Mouse (Mus musculus): ENCODE data around the gene Trabd. TPM values are rescaled to one million over a fixed set of nuclear protein-coding genes. Genes with fewer than 3 reads are reported as not detected.

The Trabd gene
- polyA plus RNA-seq, 1 experiment: 34.8 TPM

- no peak overlapping the region for H3K4me3 ChIP-seq (replicated peaks; ENCODE audit: control insufficient read depth, low read depth, low read length)
- no peaks in the 10 kb centered on the region for H3K4me1 ChIP-seq (ENCODE audit: control insufficient read depth, insufficient read depth, low read length)
- 84% methylated on average over 12 of the region's 12 CpGs for WGBS
- H3K27ac ChIP-seq (ENCODE audit: control insufficient read depth, insufficient read depth, low read depth, low read length, poor library complexity): no peak overlapping the region
- no peak for TF ChIP-seq POLR2A (IDR thresholded peaks at IDR 0.05; ENCODE audit: borderline replicate concordance, control insufficient read depth, low read depth, low read length)
- TF ChIP-seq CTCF (IDR thresholded peaks at IDR 0.05; ENCODE audit: control insufficient read depth, insufficient read depth, low read length): no peak
Measured at GRCm38 (mm10) chr15:89060811-89061460, 14.0 kb upstream of the Trabd start.

GRCm38 (mm10) chr15:89061761-89062517, 13.0 kb upstream of the Trabd start:
- WGBS: 78% methylated on average over 6 of the region's 6 CpGs
- TF ChIP-seq POLR2A (IDR thresholded peaks at IDR 0.05; ENCODE audit: borderline replicate concordance, control insufficient read depth, low read depth, low read length) (no peak), CTCF (IDR thresholded peaks at IDR 0.05; ENCODE audit: control insufficient read depth, insufficient read depth, low read length) (no peak)
- H3K27ac ChIP-seq (ENCODE audit: control insufficient read depth, insufficient read depth, low read depth, low read length, poor library complexity): no peak overlapping the region
- H3K4me1 ChIP-seq (ENCODE audit: control insufficient read depth, insufficient read depth, low read length): no peaks in the 10 kb centered on the region
- H3K4me3 ChIP-seq (replicated peaks; ENCODE audit: control insufficient read depth, low read depth, low read length): no peak overlapping the region

GRCm38 (mm10) chr15:89062518-89062910, 12.4 kb upstream of the Trabd start:
- 88% methylated on average over 5 of the region's 5 CpGs for WGBS
- H3K4me3 ChIP-seq (replicated peaks; ENCODE audit: control insufficient read depth, low read depth, low read length): no peak overlapping the region
- TF ChIP-seq CTCF (IDR thresholded peaks at IDR 0.05; ENCODE audit: control insufficient read depth, insufficient read depth, low read length) (no peak), POLR2A (IDR thresholded peaks at IDR 0.05; ENCODE audit: borderline replicate concordance, control insufficient read depth, low read depth, low read length) (no peak)
- no peak overlapping the region for H3K27ac ChIP-seq (ENCODE audit: control insufficient read depth, insufficient read depth, low read depth, low read length, poor library complexity)
- H3K4me1 ChIP-seq (ENCODE audit: control insufficient read depth, insufficient read depth, low read length): no peaks in the 10 kb centered on the region

- Histone ChIP-seq H3K4me1 (ENCODE audit: control insufficient read depth, insufficient read depth, low read length) (no peaks in the 10 kb centered on the region; the same call in 1 of the 2 replicates), H3K4me3 (replicated peaks; ENCODE audit: control insufficient read depth, low read depth, low read length) (no peak overlapping the region), H3K27ac (ENCODE audit: control insufficient read depth, insufficient read depth, low read depth, low read length, poor library complexity) (no peak overlapping the region)
- WGBS: 82% methylated on average over 7 of the region's 7 CpGs
- TF ChIP-seq POLR2A (IDR thresholded peaks at IDR 0.05; ENCODE audit: borderline replicate concordance, control insufficient read depth, low read depth, low read length) (no peak), CTCF (IDR thresholded peaks at IDR 0.05; ENCODE audit: control insufficient read depth, insufficient read depth, low read length) (no peak)
Measured at GRCm38 (mm10) chr15:89063001-89063400, 11.9 kb upstream of the Trabd start.

- Histone ChIP-seq H3K4me1 (ENCODE audit: control insufficient read depth, insufficient read depth, low read length) (no peaks in the 10 kb centered on the region; the same call in 1 of the 2 replicates), H3K4me3 (replicated peaks; ENCODE audit: control insufficient read depth, low read depth, low read length) (no peak overlapping the region)
- 78% methylated on average over 6 of the region's 6 CpGs for WGBS
Measured at GRCm38 (mm10) chr15:89063536-89063935, 11.4 kb upstream of the Trabd start.

GRCm38 (mm10) chr15:89064891-89065290, 10.0 kb upstream of the Trabd start:
- H3K4me3 ChIP-seq (replicated peaks; ENCODE audit: control insufficient read depth, low read depth, low read length): no peak overlapping the region
- WGBS: 89% methylated on average over 5 of the region's 5 CpGs
- no peaks in the 10 kb centered on the region; the same call in 1 of the 2 replicates for H3K4me1 ChIP-seq (ENCODE audit: control insufficient read depth, insufficient read depth, low read length)
- H3K27ac ChIP-seq (ENCODE audit: control insufficient read depth, insufficient read depth, low read depth, low read length, poor library complexity): no peak overlapping the region
- TF ChIP-seq POLR2A (IDR thresholded peaks at IDR 0.05; ENCODE audit: borderline replicate concordance, control insufficient read depth, low read depth, low read length): no peak
- TF ChIP-seq CTCF (IDR thresholded peaks at IDR 0.05; ENCODE audit: control insufficient read depth, insufficient read depth, low read length): no peak

More at GRCm38 (mm10) chr15:89063536-89063935, 11.4 kb upstream of the Trabd start:
- TF ChIP-seq CTCF (IDR thresholded peaks at IDR 0.05; ENCODE audit: control insufficient read depth, insufficient read depth, low read length): no peak
- TF ChIP-seq POLR2A (IDR thresholded peaks at IDR 0.05; ENCODE audit: borderline replicate concordance, control insufficient read depth, low read depth, low read length): no peak
- no peak overlapping the region for H3K27ac ChIP-seq (ENCODE audit: control insufficient read depth, insufficient read depth, low read depth, low read length, poor library complexity)

- H3K4me3 ChIP-seq (replicated peaks; ENCODE audit: control insufficient read depth, low read depth, low read length): no peak overlapping the region
- H3K4me1 ChIP-seq (ENCODE audit: control insufficient read depth, insufficient read depth, low read length): no peaks in the 10 kb centered on the region; the same call in 1 of the 2 replicates
- 24% methylated on average over 35 of the region's 35 CpGs for WGBS
- no peak for TF ChIP-seq CTCF (IDR thresholded peaks at IDR 0.05; ENCODE audit: control insufficient read depth, insufficient read depth, low read length)
- no peak for TF ChIP-seq POLR2A (IDR thresholded peaks at IDR 0.05; ENCODE audit: borderline replicate concordance, control insufficient read depth, low read depth, low read length)
- no peak overlapping the region for H3K27ac ChIP-seq (ENCODE audit: control insufficient read depth, insufficient read depth, low read depth, low read length, poor library complexity)
Measured at GRCm38 (mm10) chr15:89067609-89068008, 7.3 kb upstream of the Trabd start.

- Histone ChIP-seq H3K4me1 (ENCODE audit: control insufficient read depth, insufficient read depth, low read length) (no peaks in the 10 kb centered on the region; the same call in 1 of the 2 replicates), H3K27ac (ENCODE audit: control insufficient read depth, insufficient read depth, low read depth, low read length, poor library complexity) (no peak overlapping the region), H3K4me3 (replicated peaks; ENCODE audit: control insufficient read depth, low read depth, low read length) (no peak overlapping the region)
- WGBS: 51% methylated on average over 26 of the region's 26 CpGs
- TF ChIP-seq CTCF (IDR thresholded peaks at IDR 0.05; ENCODE audit: control insufficient read depth, insufficient read depth, low read length) (no peak), POLR2A (IDR thresholded peaks at IDR 0.05; ENCODE audit: borderline replicate concordance, control insufficient read depth, low read depth, low read length) (no peak)
Measured at GRCm38 (mm10) chr15:89068226-89068625, 6.7 kb upstream of the Trabd start.
